Mouse (Mus musculus) heart, adult 11 months (tissue): ENCODE results near the gene Nedd1.

Experiments
- DNase-seq: peaks from one replicate; pipeline ENCODE4 v3.0.0; 2022

The Nedd1 gene

GRCm38 (mm10) chr10:92721771-92722619, at the start of gene Nedd1:
Gene Nedd1, minus strand, starts transcription at chr10:92722420.
- peak; percentile 99 for DNase-seq

GRCm38 (mm10) chr10:92754359-92754758, 32.1 kb upstream of the Nedd1 start:
- DNase-seq = no peak

DNA sequence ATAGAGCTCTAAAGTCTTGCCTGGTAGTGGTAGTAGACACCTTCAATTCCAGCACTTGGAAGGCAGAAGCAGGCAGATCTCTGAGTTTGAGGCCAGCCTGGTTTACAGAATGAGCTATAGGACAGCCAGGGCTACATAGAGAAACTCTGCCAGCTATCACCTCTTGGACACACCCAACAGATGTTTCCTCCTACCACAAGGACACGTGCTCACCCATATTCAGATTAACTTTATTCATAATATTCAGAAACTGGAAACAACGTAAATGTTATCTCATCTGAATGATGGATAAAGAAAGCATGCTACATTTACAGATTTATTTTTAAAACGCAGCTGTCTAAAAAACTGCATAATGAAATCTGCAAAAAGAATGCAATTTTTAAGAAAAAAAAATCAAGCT, 8.1 kb upstream of the Nedd1 start:
- DNase-seq = no peak

GRCm38 (mm10) chr10:92728723-92729122, 6.5 kb upstream of the Nedd1 start:
- DNase-seq = no peak

DNA sequence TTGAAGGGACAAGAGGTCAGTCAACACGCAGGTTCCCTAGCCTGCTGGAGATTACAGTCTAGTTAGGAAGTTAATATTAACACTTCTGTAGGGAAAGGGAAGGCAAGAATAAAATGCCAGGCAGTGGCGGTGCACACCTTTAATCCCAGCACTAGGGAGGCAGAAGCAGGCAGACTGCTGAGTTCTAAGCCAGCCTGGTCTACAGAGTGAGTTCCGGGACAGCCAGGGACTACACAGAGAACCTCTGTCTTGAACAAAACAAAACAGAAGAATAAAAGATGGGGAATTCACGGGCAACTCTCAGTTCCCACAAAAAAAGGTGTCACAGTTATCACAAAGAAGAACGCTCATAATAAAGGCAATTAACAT, 384 bp upstream of the Nedd1 start:
- DNase-seq = no peak

DNA sequence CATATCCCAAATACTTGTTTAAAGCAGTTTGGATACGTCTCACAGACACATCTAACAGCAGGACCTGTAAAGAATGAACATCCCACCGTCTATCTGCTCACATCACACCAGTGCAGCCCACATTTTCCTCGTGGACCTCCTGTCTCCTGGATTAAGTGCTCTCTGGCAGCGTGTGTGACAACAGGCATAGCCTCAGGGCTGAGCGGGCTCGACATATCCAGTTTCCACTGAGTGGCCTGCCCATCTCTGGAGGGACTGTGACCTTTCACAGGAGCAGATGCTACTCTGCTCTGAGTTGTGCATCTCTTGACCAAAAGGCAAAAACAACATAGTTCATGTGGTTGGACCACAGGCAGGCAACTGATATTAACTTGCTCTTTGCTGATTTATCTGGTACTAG, 23.2 kb downstream of the Nedd1 start:
- no peak for DNase-seq

- no peak for DNase-seq
Measured at GRCm38 (mm10) chr10:92675056-92675455, 47.2 kb downstream of the Nedd1 start.

- no peak for DNase-seq
Measured at GRCm38 (mm10) chr10:92671906-92672305, 50.3 kb downstream of the Nedd1 start.

DNA sequence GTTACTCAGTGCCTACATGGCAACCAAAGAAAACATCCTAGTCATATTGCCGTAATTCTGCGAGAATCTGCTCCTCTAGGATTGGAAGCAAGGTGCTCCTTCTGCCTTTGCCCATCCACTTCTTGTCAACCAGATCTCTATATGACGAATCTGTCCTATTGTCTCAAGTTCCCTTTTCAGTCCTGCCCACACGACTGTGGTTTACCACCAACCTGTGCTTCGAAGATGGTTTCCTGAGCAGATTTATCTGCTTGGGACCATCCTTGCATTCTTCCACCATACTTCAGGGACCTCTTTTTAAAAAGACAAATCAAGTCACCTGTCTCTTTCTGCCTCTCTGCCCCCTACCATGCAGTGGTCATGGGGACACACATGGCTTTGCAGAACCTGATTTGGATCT, 56.9 kb downstream of the Nedd1 start:
- DNase-seq = no peak

DNA sequence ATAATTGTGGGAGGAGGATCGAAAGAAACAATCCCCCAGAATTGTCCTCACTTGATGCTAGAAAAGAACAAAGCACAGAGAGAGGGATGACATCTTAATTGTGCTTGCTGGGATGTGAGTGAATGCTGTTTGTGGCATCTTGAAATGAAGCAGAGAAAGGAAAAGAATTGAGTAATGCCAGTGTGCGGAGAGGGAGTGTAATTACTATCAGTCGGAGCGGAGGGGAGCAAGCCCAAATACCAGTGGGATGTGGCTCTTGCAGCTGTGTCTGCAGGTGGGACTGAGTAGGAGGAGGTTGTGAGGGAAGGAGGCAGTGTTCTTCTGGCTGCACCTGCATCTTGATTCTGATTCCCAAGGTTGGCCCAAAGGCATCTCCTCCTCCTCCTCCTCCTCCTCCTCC, 69.0 kb downstream of the Nedd1 start:
- DNase-seq = no peak

DNA sequence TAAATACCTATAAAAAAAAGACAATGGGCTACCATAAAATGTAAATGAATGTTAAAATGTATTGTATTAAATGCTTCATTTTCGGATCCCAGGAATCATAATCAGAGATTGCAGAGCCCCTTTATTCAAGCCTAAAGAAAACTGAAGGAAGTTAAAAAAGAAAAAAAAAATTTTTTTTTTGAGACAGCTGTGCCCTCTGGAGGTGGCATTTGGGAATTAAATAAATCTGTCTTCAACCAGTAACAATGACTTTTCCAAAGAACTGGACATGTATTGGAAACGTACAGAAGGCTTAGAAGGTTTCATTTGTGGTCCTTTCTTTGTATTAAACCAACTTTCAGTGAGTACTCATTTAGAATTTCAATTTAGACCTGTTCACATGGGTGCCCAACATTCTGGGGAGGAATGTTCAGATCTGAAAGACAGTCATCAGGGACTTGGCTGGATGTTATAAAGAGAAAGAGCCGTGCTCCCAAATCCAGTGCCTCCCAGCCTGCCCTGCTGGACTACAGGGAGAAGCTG, 69.8 kb downstream of the Nedd1 start:
- no peak for DNase-seq

DNA sequence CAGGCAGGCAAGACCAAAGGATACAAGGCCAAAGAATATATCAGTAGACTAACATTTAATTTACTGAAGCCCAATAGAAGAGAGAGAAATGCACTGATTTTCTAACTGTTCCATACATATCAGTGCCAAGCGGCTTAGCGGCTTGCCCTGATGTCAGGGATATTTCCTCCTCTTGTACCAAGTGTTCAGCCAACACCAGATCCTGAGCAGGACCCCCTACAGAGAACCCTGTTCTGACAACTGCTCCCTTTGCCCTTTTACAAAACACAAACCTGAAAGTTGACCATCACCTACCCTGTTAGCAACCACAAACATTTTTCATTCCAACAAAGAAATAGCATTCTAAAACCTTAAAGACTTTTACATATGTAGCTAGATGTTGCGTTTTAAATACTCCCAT, 71.0 kb downstream of the Nedd1 start:
- no peak for DNase-seq

DNA sequence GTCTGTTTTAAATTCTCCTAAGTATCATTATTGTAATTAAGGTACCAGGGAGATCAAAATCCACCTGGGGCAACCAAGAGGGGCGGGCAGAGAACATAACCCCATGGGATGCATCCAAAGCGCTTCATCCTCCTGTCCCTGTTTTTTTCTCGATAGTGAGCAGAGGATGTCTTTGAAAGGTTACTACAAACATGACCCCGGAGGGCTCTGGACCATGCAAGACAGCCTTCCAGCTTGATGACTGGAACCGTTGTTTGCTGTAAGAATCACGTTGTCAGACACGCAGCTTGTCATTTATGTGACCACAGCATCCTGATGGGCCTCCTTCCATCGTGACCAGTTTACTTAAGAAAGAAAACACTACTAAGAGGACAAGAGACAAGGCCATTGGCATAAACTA, 73.1 kb downstream of the Nedd1 start:
- no peak for DNase-seq

DNA sequence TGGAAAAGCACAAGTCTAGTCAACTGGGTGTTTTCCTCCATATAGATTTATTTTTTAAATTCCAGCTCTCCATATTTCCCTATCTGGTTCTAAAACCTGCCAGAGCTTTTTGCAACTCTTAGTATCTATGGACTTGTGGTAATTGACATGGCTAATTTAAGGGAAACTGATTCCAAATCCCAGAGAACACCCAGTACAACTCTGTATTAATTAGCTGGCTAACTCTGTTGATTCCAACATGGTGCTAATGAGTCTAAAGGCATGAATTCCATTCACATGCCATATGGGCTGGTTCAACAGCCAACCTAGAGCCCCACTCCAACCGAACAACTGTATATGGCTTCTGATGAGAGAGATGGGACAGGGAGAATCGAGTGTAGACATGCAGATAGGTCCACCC, 74.5 kb downstream of the Nedd1 start:
- no peak for DNase-seq

DNA sequence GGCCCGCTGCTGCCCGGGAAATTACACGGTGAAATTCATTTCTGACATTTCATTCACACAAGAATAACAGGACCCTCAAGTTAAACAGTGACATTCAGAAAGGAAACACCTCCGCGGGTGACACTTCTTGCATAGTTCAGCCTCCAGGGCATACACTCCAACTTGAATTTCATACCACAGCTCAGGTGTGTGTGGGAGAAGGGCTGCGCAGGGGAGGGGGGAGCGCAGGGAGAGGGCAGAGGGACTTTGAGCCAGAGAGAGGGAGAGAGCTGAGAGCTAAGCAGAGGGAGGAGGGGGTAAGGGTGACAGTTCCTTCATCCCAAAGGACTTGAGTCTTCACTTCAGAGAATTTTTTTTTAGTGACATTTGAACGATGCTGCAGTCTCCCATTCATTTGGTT, 78.2 kb downstream of the Nedd1 start:
- DNase-seq = no peak

DNA sequence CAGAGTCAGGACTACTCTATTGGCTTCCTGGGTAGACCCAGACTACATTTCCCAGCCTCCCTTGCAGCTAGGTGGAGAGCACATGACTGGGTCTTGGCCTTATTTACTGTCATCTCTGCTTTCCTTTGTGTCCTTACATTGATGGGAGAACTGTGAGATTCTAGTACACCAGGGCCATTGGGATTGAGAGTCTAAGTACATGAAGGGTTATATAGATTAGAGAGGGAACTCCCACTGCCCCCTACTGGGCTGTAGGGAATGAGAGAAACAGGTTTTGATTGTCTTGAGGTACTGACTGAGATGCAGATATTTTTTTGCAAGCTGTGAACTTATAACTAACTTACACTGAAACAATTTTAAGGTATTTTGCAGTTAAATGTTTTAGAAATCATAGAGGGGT, 81.2 kb downstream of the Nedd1 start:
- DNase-seq = no peak
